Mouse (Mus musculus): ENCODE results near the gene Cd70.

DNA sequence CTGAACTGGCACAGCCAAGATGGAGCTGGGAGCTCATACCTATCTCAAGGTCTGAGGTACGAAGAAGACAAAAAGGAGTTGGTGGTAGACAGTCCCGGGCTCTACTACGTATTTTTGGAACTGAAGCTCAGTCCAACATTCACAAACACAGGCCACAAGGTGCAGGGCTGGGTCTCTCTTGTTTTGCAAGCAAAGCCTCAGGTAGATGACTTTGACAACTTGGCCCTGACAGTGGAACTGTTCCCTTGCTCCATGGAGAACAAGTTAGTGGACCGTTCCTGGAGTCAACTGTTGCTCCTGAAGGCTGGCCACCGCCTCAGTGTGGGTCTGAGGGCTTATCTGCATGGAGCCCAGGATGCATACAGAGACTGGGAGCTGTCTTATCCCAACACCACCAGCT, 42.5 kb downstream of the Cd70 start:
- no peak for TF ChIP-seq CTCF (IDR thresholded peaks at IDR 0.05; ENCODE audit: low read depth, low read length)
- TF ChIP-seq POLR2A (IDR thresholded peaks at IDR 0.05; ENCODE audit: borderline replicate concordance, low read depth, low read length): no peak

All from bone marrow macrophage, adult 2 months (primary cell).